Mouse (Mus musculus): ENCODE results near the gene Fancb.

DNA sequence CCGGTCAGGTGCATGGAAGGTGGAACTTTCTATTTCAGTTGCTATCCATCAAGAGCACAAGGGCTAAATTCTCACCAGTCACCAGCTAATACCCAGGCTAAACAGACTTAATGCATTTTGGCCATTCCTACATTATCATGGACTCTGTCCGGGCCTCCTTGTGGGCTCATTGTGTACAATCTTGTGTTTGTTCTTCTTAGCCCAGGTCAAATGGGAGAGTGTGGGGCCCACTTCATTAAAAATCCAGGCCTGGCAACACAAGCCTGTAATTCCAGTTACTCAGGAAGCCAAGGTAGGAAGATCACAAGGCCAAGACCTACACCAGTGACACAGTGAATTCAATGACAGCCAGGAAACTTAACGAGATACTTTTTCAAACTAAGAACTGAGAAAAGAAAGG, 9.2 kb upstream of the Fancb start:
- TF ChIP-seq CTCF (IDR thresholded peaks at IDR 0.05; ENCODE audit: low read depth, low read length) (no peak), GATA2 (IDR thresholded peaks at IDR 0.05; ENCODE audit: borderline replicate concordance, low read depth, low read length) (no peak), GATA1 (IDR thresholded peaks at IDR 0.05; ENCODE audit: borderline replicate concordance, low read length) (no peak)

Measured in G1E (cell line).